ENCODE assay signal across 22 mouse cellular contexts in the genomic region with DNA sequence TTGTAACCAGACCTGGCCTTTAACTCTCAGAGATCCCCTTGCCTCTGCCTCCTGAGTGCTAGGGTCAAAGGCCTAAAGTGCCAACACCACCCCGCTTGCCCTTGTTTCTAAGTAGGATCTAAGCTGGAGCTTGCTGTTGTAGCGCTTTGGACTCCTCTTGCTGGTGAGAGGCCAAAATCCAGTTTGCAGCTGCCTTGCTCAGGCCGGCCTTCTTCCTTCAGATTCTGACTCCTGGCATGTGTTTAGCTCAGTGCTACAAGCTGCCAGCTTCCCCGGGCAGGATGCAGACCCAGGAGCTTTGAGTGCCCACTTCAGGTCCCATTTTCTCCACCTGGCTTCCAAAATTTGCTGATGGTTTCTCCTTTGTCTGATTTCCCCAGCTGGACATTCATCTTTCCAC. TPM values are rescaled to one million over a fixed set of nuclear protein-coding genes. Genes with fewer than 3 reads are reported as not detected.
DNase-seq lines count a peak whose midpoint lies in the region.
"Had no signal": no experiment of that assay in that cellular context is flagged by ENCODE, and none has a peak within 500 bp of the region (broad histone marks: within the 10 kb centered on the region; RNA-seq: fewer than 3 reads in every experiment).

No protein-coding gene starts in this region.

- peak; percentile 14 for DNase-seq in gastrocnemius, postnatal 10 days
- DNase-seq in gastrocnemius, postnatal 4 days (ENCODE audit: low spot score in 2 of 2) = no peak
- peak; percentile 16 to 23 for DNase-seq in heart, postnatal 14 days
- DNase-seq in heart, embryonic 10.5 days (ENCODE audit: low spot score) = no peak
- peak; percentile 3 for DNase-seq in left cerebral cortex, postnatal 4 days
- DNase-seq in left cerebral cortex, postnatal 25 days (ENCODE audit: low spot score in 2 of 2) = no peak
- DNase-seq: adrenal gland, adult 2 months; adrenal gland, postnatal 14 days; cerebellum, adult 11 months; cerebellum, adult 2 months; cerebellum, adult 9-11 months; kidney, adult 18-20 months had no signal

- H3K4me1 ChIP-seq in heart, embryonic 10.5 days = peaks cover 14% of the 10 kb centered on the region

- intact Hi-C loops in heart, postnatal 14 days (cut with DNase I) = no loop called here
- intact Hi-C loops in left cerebral cortex, postnatal 4 days (cut with DNase I) = no loop called here
- intact Hi-C loops in left cerebral cortex, postnatal 25 days (cut with DNase I) = no loop called here

- WGBS in heart, embryonic 10.5 days = 85% methylated on average over 4 of the region's 4 CpGs

- no peaks in the 10 kb centered on the region for H3K27me3 ChIP-seq in heart, embryonic 10.5 days (ENCODE audit: insufficient read depth, poor library complexity, severe bottlenecking)
- H3K27me3 ChIP-seq: forebrain, embryonic 13.5 days; heart, embryonic 13.5 days had no signal

- no peaks in the 10 kb centered on the region for H3K36me3 ChIP-seq in heart, embryonic 10.5 days
- H3K36me3 ChIP-seq: forebrain, embryonic 10.5 days; heart, embryonic 13.5 days had no signal

- no peak overlapping the region for H3K4me3 ChIP-seq in heart, embryonic 10.5 days
- H3K4me3 ChIP-seq: forebrain, embryonic 10.5 days; forebrain, embryonic 13.5 days; heart, embryonic 13.5 days had no signal

- H3K27ac ChIP-seq in heart, embryonic 10.5 days = no peak overlapping the region
- H3K27ac ChIP-seq: forebrain, embryonic 10.5 days; forebrain, embryonic 13.5 days; heart, embryonic 13.5 days; hindbrain, embryonic 14.5 days; hindbrain, postnatal 0 days had no signal

- no peaks in the 10 kb centered on the region for H3K9me3 ChIP-seq in heart, embryonic 10.5 days
- H3K9me3 ChIP-seq: forebrain, embryonic 10.5 days; forebrain, embryonic 13.5 days; heart, embryonic 13.5 days had no signal

RNA-seq across cellular contexts. Expression of gene Bmp6, which starts 53.4 kb away (rescaled TPM):
- total RNA-seq in gastrocnemius, postnatal 10 days (2021) = 1 to 10 TPM; 7.6 to 9.3 TPM
- total RNA-seq in gastrocnemius, postnatal 4 days (2021) = 1 to 10 TPM; 8.6 to 8.9 TPM
- total RNA-seq in heart, postnatal 14 days (2021) = 10 to 100 TPM; 15.8 to 21.5 TPM
- 1.1 and 2.1 TPM in 2 replicates for polyA plus RNA-seq in heart, embryonic 10.5 days (2016; fragmentation: Nextera tagmentation; extraction: Ambion mirVana)
- total RNA-seq in left cerebral cortex, postnatal 4 days (2021) = 10 to 100 TPM; 13.2 to 15.2 TPM
- 10 to 100 TPM in 1 of 2 experiments, 1 to 10 TPM in 1; 8.3 to 12.4 TPM for total RNA-seq in left cerebral cortex, postnatal 25 days (2021)
- total RNA-seq: granulocyte monocyte progenitor cell, adult 5-6 weeks; MEL had no signal
- polyA plus RNA-seq: C2C12; CD4-positive, CD25-positive, alpha-beta regulatory T cell, adult 4 months; inflammation-experienced regulatory T-cells, adult 6 months had no signal

Comparison
In these comparisons a context has a peak if more than half of its experiments do, and no peak if none do; other contexts are left out.
1. DNase-seq: peak in gastrocnemius, postnatal 10 days (single experiment), heart, postnatal 14 days (2 of 2) and left cerebral cortex, postnatal 4 days (single experiment); none in gastrocnemius, postnatal 4 days (0 of 2), heart, embryonic 10.5 days (single experiment) and left cerebral cortex, postnatal 25 days (0 of 2).